Mouse (Mus musculus) neural tube, embryonic 12.5 days (tissue): ENCODE results near the gene H1f0. TPM values are rescaled to one million over a fixed set of nuclear protein-coding genes. Genes with fewer than 3 reads are reported as not detected.

ENCODE experiments used
- ATAC-seq: fragments of 200-750 bp; cut with Nextera tagmentation; 2 replicates; pipeline ENCODE4 v1.8.0; 2017; ENCODE audit warnings: low read depth, mild to moderate bottlenecking, moderate TSS enrichment, moderate library complexity; ENCODE audit not compliant: low FRiP score
- H3K27ac ChIP-seq: fragments of 300-500 bp; sonication (generic); 2 replicates; pipeline ENCODE4 v1.5.1; 2016
- H3K27me3 ChIP-seq: fragments of 300-500 bp; sonication (generic); replicated peaks from 2 replicates; pipeline ENCODE4 v1.6.1; 2016; ENCODE audit warnings: mild to moderate bottlenecking
- H3K36me3 ChIP-seq: fragments of 300-500 bp; sonication (generic); 2 replicates; pipeline ENCODE4 v1.6.1; 2016; ENCODE audit warnings: mild to moderate bottlenecking
- H3K4me1 ChIP-seq: fragments of 300-500 bp; sonication (generic); 2 replicates; pipeline ENCODE4 v1.6.1; 2016
- H3K4me2 ChIP-seq: fragments of 300-500 bp; sonication (generic); replicated peaks from 2 replicates; pipeline ENCODE4 v1.6.1; 2016; ENCODE audit warnings: mild to moderate bottlenecking
- H3K4me3 ChIP-seq: fragments of 300-500 bp; sonication (generic); 2 replicates; pipeline ENCODE4 v1.5.1; 2016
- H3K9ac ChIP-seq: fragments of 300-500 bp; sonication (generic); 2 replicates; pipeline ENCODE4 v1.6.1; 2016; ENCODE audit warnings: mild to moderate bottlenecking
- H3K9me3 ChIP-seq: fragments of 300-500 bp; sonication (generic); 2 replicates; pipeline ENCODE4 v1.6.1; 2016; ENCODE audit warnings: mild to moderate bottlenecking
- WGBS: fragments of 180-500 bp; shearing (Covaris S2); methylation state at CpG from one replicate; pipeline ENCODE4 v1.1.7; 2016; 5-methylcytosine and 5-hydroxymethylcytosine counted together
- polyA plus RNA-seq: library from polyadenylated mRNA; unstranded; fragments of >200 nt; fragmentation: Nextera tagmentation; extraction: Ambion mirVana; gene quantifications from 2 replicates; pipeline ENCODE4 v1.2.1, GENCODE M21; 2016

The H1f0 gene
- polyA plus RNA-seq, 1 experiment from 2014 or later, result 487 TPM

GRCm38 (mm10) chr15:78990970-78991525, 37.2 kb upstream of the H1f0 start:
- Histone ChIP-seq H3K27ac (no peak overlapping the region), H3K4me3 (no peak overlapping the region), H3K9ac (no peak overlapping the region), H3K4me1 (peaks cover 12% of the 10 kb centered on the region), H3K4me2 (no peak overlapping the region), H3K27me3 (no peaks in the 10 kb centered on the region), H3K9me3 (no peaks in the 10 kb centered on the region), H3K36me3 (peaks cover 76% of the 10 kb centered on the region)
- WGBS, result 96% methylated on average over 25 of the region's 25 CpGs
- no peak for ATAC-seq

- no peaks in the 10 kb centered on the region for H3K9me3 ChIP-seq
- no peak overlapping the region for H3K27ac ChIP-seq
- H3K27me3 ChIP-seq, result no peaks in the 10 kb centered on the region
- no peak overlapping the region for H3K9ac ChIP-seq
- no peak overlapping the region for H3K4me3 ChIP-seq
- H3K36me3 ChIP-seq, result peaks cover 83% of the 10 kb centered on the region
- 91% methylated on average over 7 of the region's 7 CpGs for WGBS
- H3K4me1 ChIP-seq, result peaks cover 12% of the 10 kb centered on the region
- no peak for ATAC-seq
- no peak overlapping the region for H3K4me2 ChIP-seq
Measured at GRCm38 (mm10) chr15:78992235-78992634, 36.0 kb upstream of the H1f0 start.

GRCm38 (mm10) chr15:78992925-78993324, 35.3 kb upstream of the H1f0 start:
- Histone ChIP-seq H3K4me3 (no peak overlapping the region), H3K27me3 (no peaks in the 10 kb centered on the region), H3K9ac (no peak overlapping the region), H3K4me2 (no peak overlapping the region), H3K4me1 (peaks cover 9% of the 10 kb centered on the region), H3K27ac (no peak overlapping the region), H3K36me3 (peaks cover 86% of the 10 kb centered on the region), H3K9me3 (no peaks in the 10 kb centered on the region)
- 97% methylated on average over 24 of the region's 24 CpGs for WGBS
- no peak for ATAC-seq

GRCm38 (mm10) chr15:78995916-78996315, 32.3 kb upstream of the H1f0 start:
- ATAC-seq, result no peak
- no peaks in the 10 kb centered on the region for H3K9me3 ChIP-seq
- no peaks in the 10 kb centered on the region for H3K4me1 ChIP-seq
- WGBS, result 93% methylated on average over 4 of the region's 4 CpGs
- no peak overlapping the region for H3K4me2 ChIP-seq
- H3K36me3 ChIP-seq, result peaks cover 79% of the 10 kb centered on the region
- H3K27me3 ChIP-seq, result no peaks in the 10 kb centered on the region
- no peak overlapping the region for H3K9ac ChIP-seq
- no peak overlapping the region for H3K27ac ChIP-seq
- no peak overlapping the region for H3K4me3 ChIP-seq

- no peaks in the 10 kb centered on the region for H3K4me1 ChIP-seq
- H3K9ac ChIP-seq, result no peak overlapping the region
- no peak overlapping the region for H3K4me2 ChIP-seq
- peaks cover 79% of the 10 kb centered on the region for H3K36me3 ChIP-seq
- no peak overlapping the region for H3K4me3 ChIP-seq
- no peak for ATAC-seq
- no peaks in the 10 kb centered on the region for H3K9me3 ChIP-seq
- H3K27ac ChIP-seq, result no peak overlapping the region
- H3K27me3 ChIP-seq, result no peaks in the 10 kb centered on the region
- 91% methylated on average over 3 of the region's 3 CpGs for WGBS
Measured at GRCm38 (mm10) chr15:78996663-78997062, 31.6 kb upstream of the H1f0 start.

- no peak for ATAC-seq
- H3K4me2 ChIP-seq, result no peak overlapping the region
- no peaks in the 10 kb centered on the region for H3K4me1 ChIP-seq
- H3K27me3 ChIP-seq, result no peaks in the 10 kb centered on the region
- H3K27ac ChIP-seq, result no peak overlapping the region
- H3K9ac ChIP-seq, result no peak overlapping the region
- peaks cover 79% of the 10 kb centered on the region for H3K36me3 ChIP-seq
- H3K9me3 ChIP-seq, result no peaks in the 10 kb centered on the region
- no peak overlapping the region for H3K4me3 ChIP-seq
- WGBS, result 83% methylated on average over 8 of the region's 8 CpGs
Measured at GRCm38 (mm10) chr15:78998348-78998747, 29.9 kb upstream of the H1f0 start.

GRCm38 (mm10) chr15:78999586-78999985, 28.7 kb upstream of the H1f0 start:
- WGBS, result 87% methylated on average over 11 of the region's 11 CpGs
- no peaks in the 10 kb centered on the region for H3K9me3 ChIP-seq
- no peak overlapping the region for H3K4me3 ChIP-seq
- H3K27me3 ChIP-seq, result no peaks in the 10 kb centered on the region
- ATAC-seq, result no peak
- H3K9ac ChIP-seq, result no peak overlapping the region
- H3K4me1 ChIP-seq, result no peaks in the 10 kb centered on the region
- H3K27ac ChIP-seq, result no peak overlapping the region
- no peak overlapping the region for H3K4me2 ChIP-seq
- H3K36me3 ChIP-seq, result peaks cover 79% of the 10 kb centered on the region

GRCm38 (mm10) chr15:79000357-79000791, 27.9 kb upstream of the H1f0 start:
- Histone ChIP-seq H3K9me3 (no peaks in the 10 kb centered on the region), H3K4me3 (no peak overlapping the region), H3K36me3 (peaks cover 79% of the 10 kb centered on the region), H3K9ac (no peak overlapping the region), H3K27me3 (no peaks in the 10 kb centered on the region), H3K4me1 (no peaks in the 10 kb centered on the region), H3K4me2 (no peak overlapping the region), H3K27ac (no peak overlapping the region)
- ATAC-seq, result no peak
- 86% methylated on average over 7 of the region's 7 CpGs for WGBS

- Histone ChIP-seq H3K4me1 (no peaks in the 10 kb centered on the region), H3K36me3 (peaks cover 77% of the 10 kb centered on the region), H3K4me2 (no peak overlapping the region), H3K4me3 (no peak overlapping the region), H3K9ac (no peak overlapping the region), H3K9me3 (no peaks in the 10 kb centered on the region), H3K27ac (no peak overlapping the region), H3K27me3 (no peaks in the 10 kb centered on the region)
- WGBS, result 94% methylated on average over 5 of the region's 5 CpGs
- no peak for ATAC-seq
Measured at GRCm38 (mm10) chr15:79001559-79001958, 26.7 kb upstream of the H1f0 start.

GRCm38 (mm10) chr15:79002036-79002435, 26.2 kb upstream of the H1f0 start:
- H3K27ac ChIP-seq, result no peak overlapping the region
- H3K36me3 ChIP-seq, result peaks cover 79% of the 10 kb centered on the region
- H3K4me3 ChIP-seq, result no peak overlapping the region
- no peaks in the 10 kb centered on the region for H3K4me1 ChIP-seq
- no peaks in the 10 kb centered on the region for H3K27me3 ChIP-seq
- no peaks in the 10 kb centered on the region for H3K9me3 ChIP-seq
- no peak overlapping the region for H3K9ac ChIP-seq
- ATAC-seq, result no peak
- H3K4me2 ChIP-seq, result no peak overlapping the region
- WGBS, result 59% methylated on average over 19 of the region's 19 CpGs

GRCm38 (mm10) chr15:79003079-79003478, 25.2 kb upstream of the H1f0 start:
- H3K9me3 ChIP-seq, result no peaks in the 10 kb centered on the region
- WGBS, result 89% methylated on average over 3 of the region's 3 CpGs
- no peaks in the 10 kb centered on the region for H3K27me3 ChIP-seq
- H3K9ac ChIP-seq, result no peak overlapping the region
- H3K4me3 ChIP-seq, result no peak overlapping the region
- H3K4me2 ChIP-seq, result no peak overlapping the region
- no peaks in the 10 kb centered on the region for H3K4me1 ChIP-seq
- ATAC-seq, result no peak
- H3K36me3 ChIP-seq, result peaks cover 79% of the 10 kb centered on the region
- no peak overlapping the region for H3K27ac ChIP-seq

GRCm38 (mm10) chr15:79005581-79005980, 22.7 kb upstream of the H1f0 start:
- ATAC-seq, result no peak
- 87% methylated on average over 9 of the region's 9 CpGs for WGBS

GRCm38 (mm10) chr15:79006638-79007037, 21.6 kb upstream of the H1f0 start:
- H3K9me3 ChIP-seq, result no peaks in the 10 kb centered on the region
- no peak overlapping the region for H3K9ac ChIP-seq
- no peak for ATAC-seq
- H3K36me3 ChIP-seq, result peaks cover 55% of the 10 kb centered on the region
- H3K4me1 ChIP-seq, result peaks cover 10% of the 10 kb centered on the region
- H3K4me3 ChIP-seq, result no peak overlapping the region
- H3K4me2 ChIP-seq, result no peak overlapping the region
- WGBS, result 74% methylated on average over 3 of the region's 3 CpGs
- H3K27me3 ChIP-seq, result no peaks in the 10 kb centered on the region
- H3K27ac ChIP-seq, result no peak overlapping the region

More at GRCm38 (mm10) chr15:79005581-79005980, 22.7 kb upstream of the H1f0 start:
- Histone ChIP-seq H3K4me2 (no peak overlapping the region), H3K9ac (no peak overlapping the region), H3K27ac (no peak overlapping the region), H3K4me1 (0 out of 2 replicates have a peak, but pooled peaks cover 6% of the 10 kb centered on the region), H3K9me3 (no peaks in the 10 kb centered on the region), H3K27me3 (no peaks in the 10 kb centered on the region), H3K36me3 (peaks cover 65% of the 10 kb centered on the region), H3K4me3 (no peak overlapping the region)
